Mouse (Mus musculus): Measurements from ENCODE around the gene Mum1l1. TPM values are rescaled to one million over a fixed set of nuclear protein-coding genes. Genes with fewer than 3 reads are reported as not detected.
A peak's percentile ranks its signal among the peaks of the same experiment; 100 is the strongest.

Mum1l1 gene
- polyA plus RNA-seq, 1 experiment from 2014 or later: 36.0 TPM

- Histone ChIP-seq H3K9me3 (no peaks in the 10 kb centered on the region), H3K27me3 (replicated peaks) (no peaks in the 10 kb centered on the region), H3K27ac (replicated peaks) (peak overlapping the region; percentile 20; the same call in 1 of the 2 replicates), H3K36me3 (no peaks in the 10 kb centered on the region), H3K4me2 (no peak overlapping the region), H3K4me1 (peaks cover 30% of the 10 kb centered on the region), H3K4me3 (no peak overlapping the region), H3K9ac (no peak overlapping the region)
- no peak for ATAC-seq (ENCODE audit: extremely low read depth, insufficient number of reproducible peaks, low FRiP score, low TSS enrichment)
- 57% methylated on average over 3 of the region's 3 CpGs for WGBS
These were observed 12.1 kb downstream of the Mum1l1 start for GRCm38 (mm10) chrX:139221893-139222292.

GRCm38 (mm10) chrX:139231143-139231542 is 21.3 kb downstream of the Mum1l1 start:
- Histone ChIP-seq H3K36me3 (peaks cover 33% of the 10 kb centered on the region), H3K27me3 (replicated peaks) (no peaks in the 10 kb centered on the region), H3K4me3 (no peak overlapping the region), H3K4me2 (peak overlapping the region; percentile 36), H3K27ac (replicated peaks) (0 out of 2 replicates have a peak overlapping the region, but pooled peaks have one; percentile 39), H3K9me3 (no peaks in the 10 kb centered on the region; the same call in 1 of the 2 replicates), H3K9ac (no peak overlapping the region), H3K4me1 (0 out of 2 replicates have a peak, but pooled peaks cover 6% of the 10 kb centered on the region)
- ATAC-seq (ENCODE audit: extremely low read depth, insufficient number of reproducible peaks, low FRiP score, low TSS enrichment): peak; percentile 77; the same call in 1 of the 2 replicates
- 38% methylated on average over 9 of the region's 9 CpGs for WGBS

- H3K27ac ChIP-seq (replicated peaks): no peak overlapping the region
- no peaks in the 10 kb centered on the region for H3K9me3 ChIP-seq
- WGBS: 70% methylated on average over 3 of the region's 3 CpGs
- H3K27me3 ChIP-seq (replicated peaks): no peaks in the 10 kb centered on the region
- H3K9ac ChIP-seq: no peak overlapping the region
- H3K4me1 ChIP-seq: no peaks in the 10 kb centered on the region
- no peak overlapping the region for H3K4me3 ChIP-seq
- H3K4me2 ChIP-seq: no peak overlapping the region
- H3K36me3 ChIP-seq: no peaks in the 10 kb centered on the region
- ATAC-seq (ENCODE audit: extremely low read depth, insufficient number of reproducible peaks, low FRiP score, low TSS enrichment): no peak
These were observed 37.5 kb downstream of the Mum1l1 start for GRCm38 (mm10) chrX:139247294-139247693.

GRCm38 (mm10) chrX:139257072-139257471 is 47.2 kb downstream of the Mum1l1 start:
- Histone ChIP-seq H3K4me1 (no peaks in the 10 kb centered on the region), H3K9me3 (no peaks in the 10 kb centered on the region), H3K27me3 (replicated peaks) (no peaks in the 10 kb centered on the region), H3K36me3 (no peaks in the 10 kb centered on the region), H3K9ac (no peak overlapping the region), H3K4me2 (no peak overlapping the region), H3K27ac (replicated peaks) (no peak overlapping the region), H3K4me3 (no peak overlapping the region)
- ATAC-seq (ENCODE audit: extremely low read depth, insufficient number of reproducible peaks, low FRiP score, low TSS enrichment): no peak
- WGBS: 84% methylated on average over 10 of the region's 10 CpGs

- H3K36me3 ChIP-seq: no peaks in the 10 kb centered on the region
- no peak overlapping the region for H3K9ac ChIP-seq
- no peak for ATAC-seq (ENCODE audit: extremely low read depth, insufficient number of reproducible peaks, low FRiP score, low TSS enrichment)
- no peak overlapping the region for H3K4me3 ChIP-seq
- H3K9me3 ChIP-seq: no peaks in the 10 kb centered on the region
- no peaks in the 10 kb centered on the region for H3K4me1 ChIP-seq
- no peak overlapping the region for H3K27ac ChIP-seq (replicated peaks)
- H3K27me3 ChIP-seq (replicated peaks): no peaks in the 10 kb centered on the region
- WGBS: 82% methylated on average over 4 of the region's 4 CpGs
- H3K4me2 ChIP-seq: no peak overlapping the region
These were observed 72.1 kb downstream of the Mum1l1 start for GRCm38 (mm10) chrX:139281966-139282365.

Other genes with a start within 250 kb of the Mum1l1 start
- 0.10 TPM in 1 of 2 replicates, not detected in the other for gene Serpina7, start 124.8 kb upstream of the Mum1l1 start, polyA plus RNA-seq (2015; fragmentation: Nextera tagmentation; extraction: Ambion mirVana)
- not detected in 2 replicates for gene 4930513O06Rik, start 123.8 kb upstream of the Mum1l1 start, polyA plus RNA-seq (2015; fragmentation: Nextera tagmentation; extraction: Ambion mirVana)
- gene 4933428M09Rik, start 30.8 kb upstream of the Mum1l1 start, polyA plus RNA-seq (2015; fragmentation: Nextera tagmentation; extraction: Ambion mirVana): not detected in 2 replicates
- 0.24 TPM in 2 replicates for gene Trap1a, start 123.6 kb downstream of the Mum1l1 start, polyA plus RNA-seq (2015; fragmentation: Nextera tagmentation; extraction: Ambion mirVana)

Measured in heart, embryonic 13.5 days (tissue).